Mouse (Mus musculus): ENCODE measurements around the gene Pus10. TPM values are rescaled to one million over a fixed set of nuclear protein-coding genes. Genes with fewer than 3 reads are reported as not detected.

Pus10 gene
- total RNA-seq, 1 experiment from 2014 or later, result 22.0 TPM

DNA sequence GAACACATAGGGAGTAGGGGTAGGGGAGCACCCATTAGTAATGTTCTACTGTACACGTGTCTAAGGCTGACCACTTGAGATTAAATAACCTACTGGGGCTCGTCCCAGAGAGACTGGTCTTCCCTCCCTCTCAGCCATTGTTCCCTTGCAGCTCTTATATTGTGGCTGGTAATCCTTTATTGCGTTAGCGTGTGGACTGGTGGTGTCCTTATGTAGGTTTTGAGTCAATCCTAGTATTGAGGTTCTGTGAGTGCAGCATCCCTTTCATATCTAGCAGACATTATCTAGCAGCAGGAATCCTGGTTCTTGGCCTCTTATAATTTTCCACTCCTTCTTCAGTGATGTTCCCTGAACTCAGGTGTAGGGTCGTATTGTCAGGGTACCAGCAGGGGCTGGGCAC, 21.2 kb downstream of the Pus10 start:
- ATAC-seq (ENCODE audit: extremely low read depth, insufficient number of reproducible peaks, low FRiP score, poor library complexity, severe bottlenecking), result no peak

GRCm38 (mm10) chr11:23688060-23688459, 22.6 kb downstream of the Pus10 start:
- peak; percentile 46; the same call in 1 of the 2 replicates for ATAC-seq (ENCODE audit: extremely low read depth, insufficient number of reproducible peaks, low FRiP score, poor library complexity, severe bottlenecking)

- no peak for ATAC-seq (ENCODE audit: extremely low read depth, insufficient number of reproducible peaks, low FRiP score, poor library complexity, severe bottlenecking)
Measured at GRCm38 (mm10) chr11:23693286-23693685, 27.8 kb downstream of the Pus10 start.

DNA sequence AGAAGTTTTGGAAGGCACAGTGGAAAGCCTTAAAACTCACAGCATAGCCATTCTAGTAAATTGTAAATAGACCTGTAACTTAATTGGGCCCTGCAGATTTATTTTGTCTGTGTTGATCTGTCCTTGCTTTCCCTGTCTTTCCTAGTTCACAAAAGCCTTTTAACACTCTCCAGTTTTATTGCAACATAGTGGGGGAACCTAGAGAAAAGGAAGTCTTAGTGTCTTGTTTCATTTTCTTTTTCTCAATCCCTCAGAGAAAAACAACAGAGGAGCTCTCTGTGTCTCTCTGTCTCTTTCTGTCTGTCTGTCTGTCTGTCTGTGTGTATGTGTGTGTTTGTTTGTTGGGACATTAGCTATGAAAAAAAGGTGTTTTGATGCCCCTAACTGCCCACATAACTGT, 30.4 kb downstream of the Pus10 start:
- no peak; the same call in 1 of the 2 replicates for ATAC-seq (ENCODE audit: extremely low read depth, insufficient number of reproducible peaks, low FRiP score, poor library complexity, severe bottlenecking)

DNA sequence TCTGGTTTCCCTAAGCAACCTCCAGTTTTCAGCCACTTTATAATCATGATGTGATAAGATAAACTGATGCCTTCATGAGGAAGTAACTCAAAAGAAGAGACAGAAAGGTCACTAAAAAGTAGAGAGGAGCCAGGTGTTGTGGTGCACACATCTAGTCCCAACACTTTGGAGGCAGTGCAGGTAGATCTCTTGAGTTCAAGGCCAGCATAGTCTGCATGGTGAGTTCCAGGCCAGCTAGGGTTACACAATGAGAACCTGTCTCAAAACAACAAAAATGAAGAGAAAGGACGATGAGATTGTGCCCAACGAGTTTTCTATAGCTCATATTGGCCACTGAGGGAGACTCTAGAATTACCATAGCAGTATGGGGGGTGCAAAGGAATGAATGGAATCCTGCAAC, 33.1 kb downstream of the Pus10 start:
- no peak for ATAC-seq (ENCODE audit: extremely low read depth, insufficient number of reproducible peaks, low FRiP score, poor library complexity, severe bottlenecking)

DNA sequence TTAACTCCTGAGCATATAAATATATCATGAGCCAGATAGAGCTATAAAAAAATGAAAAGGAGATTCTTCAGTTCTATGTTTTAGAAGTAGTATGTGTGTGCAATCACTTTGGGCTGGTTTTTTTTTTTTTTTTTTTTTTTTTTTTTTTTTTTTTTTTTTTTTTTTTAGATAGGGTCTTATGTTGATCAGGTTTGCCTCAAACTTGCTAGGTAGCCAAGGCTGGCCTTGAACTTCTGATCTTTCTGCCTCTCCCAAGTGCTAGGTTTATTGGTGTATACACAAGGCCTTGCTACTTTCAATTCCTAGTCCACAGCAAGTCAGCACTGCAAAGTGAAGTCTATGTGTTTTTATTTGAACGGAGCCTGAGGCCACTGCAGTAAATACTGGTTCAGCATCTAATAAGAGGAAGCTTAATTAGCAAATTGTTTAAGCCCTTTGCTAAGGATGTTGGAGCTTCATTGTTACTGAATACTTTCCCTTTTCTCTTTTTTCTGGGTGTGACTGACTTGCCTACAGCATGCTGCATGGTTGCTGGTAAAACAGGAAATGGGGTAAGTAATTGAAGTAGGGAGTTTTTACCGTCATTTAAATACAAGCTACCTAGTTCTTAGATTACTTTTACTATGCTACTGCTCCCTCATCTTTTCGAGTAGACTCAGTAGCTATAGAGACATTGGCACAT, 34.1 kb downstream of the Pus10 start:
- peak; percentile 81 for ATAC-seq (ENCODE audit: extremely low read depth, insufficient number of reproducible peaks, low FRiP score, poor library complexity, severe bottlenecking)

- no peak for ATAC-seq (ENCODE audit: extremely low read depth, insufficient number of reproducible peaks, low FRiP score, poor library complexity, severe bottlenecking)
Measured at GRCm38 (mm10) chr11:23701831-23702230, 36.4 kb downstream of the Pus10 start.

DNA sequence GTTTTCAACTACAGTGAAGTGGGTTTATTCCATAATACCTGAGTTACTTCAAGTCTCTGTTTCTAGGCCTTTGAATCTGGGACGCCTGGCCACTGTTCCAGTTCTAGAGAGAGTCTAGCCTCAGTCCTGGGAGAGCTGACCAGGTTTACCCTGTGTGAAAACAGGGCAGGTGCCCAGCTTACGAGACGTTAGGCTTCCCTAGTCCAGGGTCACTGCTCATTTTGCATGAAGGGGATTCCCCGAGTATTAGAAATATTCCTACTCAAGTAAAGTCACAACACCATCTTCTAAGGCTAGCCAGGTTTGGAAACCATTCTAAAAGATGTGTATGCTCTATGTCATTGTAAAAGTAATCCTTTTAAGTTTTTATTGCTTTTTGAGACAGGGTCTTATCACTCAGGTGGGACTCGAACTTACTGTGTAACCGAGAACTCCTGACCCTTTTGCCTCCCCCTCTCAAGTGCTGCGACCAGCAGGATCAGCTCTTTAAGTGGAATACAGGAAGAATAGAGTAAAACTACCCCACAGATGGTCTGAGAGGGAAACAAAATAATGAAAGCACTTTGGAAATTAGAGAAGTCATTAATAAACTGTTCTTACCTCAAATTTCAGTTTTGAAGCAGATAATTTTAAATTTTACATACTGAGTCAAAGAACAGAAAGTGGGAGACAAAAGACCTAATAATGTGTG, 39.3 kb downstream of the Pus10 start:
- no peak for ATAC-seq (ENCODE audit: extremely low read depth, insufficient number of reproducible peaks, low FRiP score, poor library complexity, severe bottlenecking)

DNA sequence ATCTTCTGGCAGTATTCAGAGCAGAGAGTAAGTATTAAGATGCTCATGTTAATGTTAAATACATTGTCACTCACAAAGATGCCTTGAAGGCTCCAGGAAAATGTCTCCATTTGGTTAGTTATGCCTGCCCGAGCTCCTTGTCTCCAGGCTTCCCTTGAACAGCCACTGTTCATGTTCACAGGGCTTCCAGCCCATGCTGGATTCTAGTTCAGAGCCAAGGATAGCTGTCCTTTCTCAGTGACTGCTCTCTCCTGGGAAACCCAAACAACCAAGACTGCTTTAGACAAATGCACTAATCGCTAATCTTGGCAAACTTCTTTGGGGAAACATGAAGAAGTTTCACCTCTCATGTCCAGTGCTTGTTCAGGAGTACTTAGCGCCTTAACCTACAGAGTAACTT, 46.8 kb downstream of the Pus10 start:
- ATAC-seq (ENCODE audit: extremely low read depth, insufficient number of reproducible peaks, low FRiP score, poor library complexity, severe bottlenecking), result no peak

- no peak for ATAC-seq (ENCODE audit: extremely low read depth, insufficient number of reproducible peaks, low FRiP score, poor library complexity, severe bottlenecking)
Measured at GRCm38 (mm10) chr11:23718856-23719255, 53.4 kb downstream of the Pus10 start.

GRCm38 (mm10) chr11:23719825-23720224, 54.4 kb downstream of the Pus10 start:
- ATAC-seq (ENCODE audit: extremely low read depth, insufficient number of reproducible peaks, low FRiP score, poor library complexity, severe bottlenecking), result no peak

DNA sequence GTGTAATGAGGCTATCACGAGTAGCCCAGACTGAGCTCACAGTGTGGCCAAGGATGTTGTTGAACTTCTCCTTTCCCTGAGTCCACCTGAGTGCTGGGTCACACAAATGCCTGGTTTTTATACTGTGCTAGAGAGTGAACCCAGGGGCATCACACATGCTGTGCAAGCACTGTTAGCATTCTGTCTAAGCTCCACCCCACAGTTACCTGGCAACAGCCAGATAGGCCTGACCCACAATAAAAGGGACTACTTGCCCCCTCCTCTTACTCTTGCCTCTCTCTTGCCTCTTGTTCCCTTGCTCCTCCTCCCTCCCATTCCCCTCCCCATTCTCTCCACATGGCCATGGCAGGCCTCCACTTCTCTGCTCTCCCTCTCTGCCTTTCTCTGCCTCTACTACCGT, 56.9 kb downstream of the Pus10 start:
- no peak for ATAC-seq (ENCODE audit: extremely low read depth, insufficient number of reproducible peaks, low FRiP score, poor library complexity, severe bottlenecking)

DNA sequence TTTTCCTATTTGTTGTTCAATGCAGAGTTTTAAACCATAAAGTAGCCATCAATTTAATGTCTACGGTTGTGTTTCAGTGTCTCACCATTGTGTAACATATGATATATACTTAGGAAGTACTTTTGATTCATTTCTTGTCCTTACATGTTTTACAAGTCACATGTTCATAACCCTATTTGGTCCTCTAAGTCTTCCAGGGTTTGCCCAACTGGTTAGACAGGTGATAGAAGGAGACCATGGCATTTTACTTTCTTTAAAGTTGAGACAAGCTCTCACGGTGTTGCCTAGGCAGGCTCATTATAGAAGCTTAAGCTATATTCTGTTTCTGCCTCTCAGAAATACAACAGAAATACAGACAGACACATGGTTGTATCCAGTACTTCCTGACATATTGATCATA, 60.4 kb downstream of the Pus10 start:
- ATAC-seq (ENCODE audit: extremely low read depth, insufficient number of reproducible peaks, low FRiP score, poor library complexity, severe bottlenecking), result no peak

DNA sequence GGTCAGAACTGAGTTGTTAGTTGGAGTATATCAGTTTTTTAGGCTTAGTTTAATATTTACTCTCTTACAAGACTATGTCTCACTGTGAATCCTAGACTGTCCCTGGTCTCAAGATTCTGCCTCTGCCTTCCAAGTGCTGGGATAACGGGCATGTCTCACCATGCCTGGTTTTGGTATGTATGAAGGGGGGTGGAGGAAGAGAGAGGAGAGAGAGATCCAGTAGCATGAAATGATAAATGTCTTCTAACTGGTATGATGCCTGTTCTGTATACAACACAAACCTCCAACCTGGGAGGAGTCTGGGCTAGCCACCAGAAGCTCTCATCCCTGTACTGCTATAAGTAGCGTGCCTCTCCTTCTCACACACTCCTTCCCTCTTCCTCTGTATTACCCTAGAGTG, 61.0 kb downstream of the Pus10 start:
- ATAC-seq (ENCODE audit: extremely low read depth, insufficient number of reproducible peaks, low FRiP score, poor library complexity, severe bottlenecking), result no peak

GRCm38 (mm10) chr11:23728186-23728585, 62.7 kb downstream of the Pus10 start:
- no peak for ATAC-seq (ENCODE audit: extremely low read depth, insufficient number of reproducible peaks, low FRiP score, poor library complexity, severe bottlenecking)

DNA sequence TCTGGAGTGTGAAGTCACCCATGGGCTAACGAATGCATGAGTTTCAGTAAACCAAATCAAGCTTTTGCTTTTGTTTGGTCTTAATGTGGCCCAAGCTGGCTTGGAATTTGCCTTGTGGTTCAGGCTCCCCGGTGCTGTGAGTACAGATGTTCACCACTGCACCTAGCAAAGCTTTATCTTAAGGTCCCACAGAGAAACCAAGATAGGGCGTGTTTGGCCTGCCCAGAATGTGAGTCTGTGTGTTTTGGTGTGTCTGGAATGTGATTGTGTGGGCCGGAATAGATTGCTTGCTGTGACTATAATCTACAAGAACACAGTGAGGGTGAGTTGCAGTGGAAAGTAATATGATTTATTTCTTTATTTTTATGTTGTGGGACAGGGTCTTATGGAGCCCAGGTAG, 64.6 kb downstream of the Pus10 start:
- no peak for ATAC-seq (ENCODE audit: extremely low read depth, insufficient number of reproducible peaks, low FRiP score, poor library complexity, severe bottlenecking)

- no peak for ATAC-seq (ENCODE audit: extremely low read depth, insufficient number of reproducible peaks, low FRiP score, poor library complexity, severe bottlenecking)
Measured at GRCm38 (mm10) chr11:23732840-23733239, 67.4 kb downstream of the Pus10 start.

- no peak for ATAC-seq (ENCODE audit: extremely low read depth, insufficient number of reproducible peaks, low FRiP score, poor library complexity, severe bottlenecking)
Measured at GRCm38 (mm10) chr11:23734749-23735286, 69.3 kb downstream of the Pus10 start.

DNA sequence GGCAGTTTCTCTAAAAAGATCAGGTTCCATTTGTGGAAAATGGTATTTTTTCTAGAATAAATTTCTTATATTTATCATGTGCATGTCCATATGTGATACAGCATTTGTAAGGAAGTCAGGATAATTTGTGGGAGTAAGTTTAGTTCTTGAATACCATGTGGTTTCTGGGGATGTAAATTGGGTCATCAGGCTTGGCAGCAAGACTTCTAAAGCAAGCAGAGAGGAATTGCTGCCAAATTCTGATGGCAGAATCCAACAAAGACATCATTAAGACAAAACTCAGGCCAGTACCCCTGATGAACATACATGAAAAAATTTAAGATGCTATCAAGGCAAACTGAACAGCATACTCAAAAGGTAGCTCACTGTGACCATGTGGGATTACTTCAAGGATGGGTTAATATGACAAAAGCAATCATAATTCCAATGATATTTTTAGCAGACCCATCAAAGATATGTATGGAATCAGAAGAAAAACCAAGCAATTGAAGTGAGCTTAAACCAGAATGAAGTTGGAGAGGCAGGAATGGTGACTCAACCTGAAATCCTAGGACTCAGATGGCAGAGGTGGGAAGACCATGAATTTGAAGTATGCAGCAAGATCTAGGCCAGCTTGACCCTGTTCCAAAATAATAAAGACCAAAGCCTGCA, 70.5 kb downstream of the Pus10 start:
- no peak for ATAC-seq (ENCODE audit: extremely low read depth, insufficient number of reproducible peaks, low FRiP score, poor library complexity, severe bottlenecking)

DNA sequence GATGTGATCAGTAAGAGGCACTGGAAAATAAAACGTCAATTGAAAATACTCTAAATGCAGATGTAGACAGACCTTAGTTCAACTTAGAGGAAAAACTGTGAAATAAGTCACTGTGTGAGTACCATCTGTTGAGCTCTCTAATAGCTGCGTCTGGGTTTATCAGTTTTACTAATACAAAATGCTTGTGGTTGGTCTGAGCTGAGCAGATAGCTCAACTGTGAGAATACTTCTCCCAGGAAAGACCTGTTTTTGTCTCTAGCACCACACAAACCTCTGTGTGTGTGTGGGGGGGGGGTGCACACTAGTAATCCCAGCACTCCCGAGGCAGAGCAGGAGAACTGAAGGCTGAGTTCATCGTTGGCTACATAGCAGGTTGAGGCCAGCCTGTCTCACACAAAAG, 75.4 kb downstream of the Pus10 start:
- no peak for ATAC-seq (ENCODE audit: extremely low read depth, insufficient number of reproducible peaks, low FRiP score, poor library complexity, severe bottlenecking)
